Mouse (Mus musculus) intestine, embryonic 16.5 days (tissue): Measurements from ENCODE around the gene Foxf2. TPM values are rescaled to one million over a fixed set of nuclear protein-coding genes. Genes with fewer than 3 reads are reported as not detected.
A peak's percentile ranks its signal among the peaks of the same experiment; 100 is the strongest.

Experiments used
- ATAC-seq: fragments of 200-750 bp; cut with Nextera tagmentation; 2 replicates; pipeline ENCODE4 v1.8.0; 2017; ENCODE audit warnings: moderate TSS enrichment, moderate library complexity
- H3K27ac ChIP-seq: fragments of 300-500 bp; sonication (generic); 2 replicates; pipeline ENCODE4 v1.5.1; 2014; ENCODE audit warnings: mild to moderate bottlenecking, low read length
- H3K27me3 ChIP-seq: fragments of 300-500 bp; sonication (generic); replicated peaks from 2 replicates; pipeline ENCODE4 v1.6.1; 2014; ENCODE audit warnings: low read length, control low read depth, mixed read lengths; ENCODE audit not compliant: control insufficient read depth, insufficient read depth
- H3K36me3 ChIP-seq: fragments of 300-500 bp; sonication (generic); 2 replicates; pipeline ENCODE4 v1.6.1; 2014; ENCODE audit warnings: low read length, control low read depth; ENCODE audit not compliant: control insufficient read depth, insufficient read depth
- H3K4me1 ChIP-seq: fragments of 300-500 bp; sonication (generic); 2 replicates; pipeline ENCODE4 v1.6.1; 2014; ENCODE audit warnings: low read length, control low read depth, mixed read lengths; ENCODE audit not compliant: control insufficient read depth, insufficient read depth
- H3K4me2 ChIP-seq: fragments of 300-500 bp; sonication (generic); 2 replicates; pipeline ENCODE4 v1.6.1; 2014; ENCODE audit warnings: low read depth, low read length, control low read depth
- H3K4me3 ChIP-seq: fragments of 300-500 bp; sonication (generic); 2 replicates; pipeline ENCODE4 v1.5.1; 2014; ENCODE audit warnings: mild to moderate bottlenecking, low read length
- H3K9ac ChIP-seq: fragments of 300-500 bp; sonication (generic); 2 replicates; pipeline ENCODE4 v1.6.1; 2014; ENCODE audit warnings: low read depth, low read length
- H3K9me3 ChIP-seq: fragments of 300-500 bp; sonication (generic); 2 replicates; pipeline ENCODE4 v1.6.1; 2016; ENCODE audit warnings: low read length, control low read depth; ENCODE audit not compliant: control insufficient read depth
- WGBS: fragments of 180-500 bp; shearing (Covaris S2); extraction: QIAGEN DNeasy Blood & Tissue Kit; methylation state at CpG from one replicate; pipeline ENCODE4 v1.1.7; 2014; 5-methylcytosine and 5-hydroxymethylcytosine counted together
- polyA plus RNA-seq: library from polyadenylated mRNA; unstranded; fragments of >200 nt; fragmentation: Nextera tagmentation; extraction: Ambion mirVana; gene quantifications from 2 replicates; pipeline ENCODE4 v1.2.1, GENCODE M21; 2015

The Foxf2 gene
- polyA plus RNA-seq, 1 experiment from 2014 or later: 13.7 TPM

DNA sequence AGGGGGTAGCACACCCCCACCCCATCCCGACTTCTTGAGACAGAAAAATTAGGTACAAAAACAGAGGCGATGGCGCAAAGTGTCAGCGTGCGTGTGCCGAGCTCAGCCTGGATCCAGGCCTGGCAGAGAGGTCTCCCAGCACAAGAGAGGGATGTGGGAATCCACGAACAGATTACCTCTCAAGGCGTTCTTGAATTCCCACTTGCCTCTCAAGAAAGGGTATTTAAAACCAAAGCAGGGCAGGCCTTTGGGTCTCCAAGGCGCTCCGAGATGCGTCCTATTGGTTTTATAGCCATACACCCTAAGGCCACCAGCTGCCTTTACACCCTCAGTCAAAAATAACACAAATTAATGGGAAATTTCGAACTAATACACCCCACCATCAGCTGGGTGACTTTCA lies 4.4 kb downstream of the Foxf2 start:
- peaks cover 56% of the 10 kb centered on the region for H3K27me3 ChIP-seq
- no peak for ATAC-seq
- no peak overlapping the region; the same call in 1 of the 2 replicates for H3K27ac ChIP-seq
- peak overlapping the region; percentile 82 for H3K9ac ChIP-seq
- no peaks in the 10 kb centered on the region for H3K9me3 ChIP-seq
- no peaks in the 10 kb centered on the region for H3K36me3 ChIP-seq
- WGBS: 18% methylated on average over 12 of the region's 12 CpGs
- H3K4me3 ChIP-seq: peak overlapping the region; percentile 67
- H3K4me1 ChIP-seq: peaks cover 18% of the 10 kb centered on the region
- H3K4me2 ChIP-seq: peak overlapping the region; percentile 83

DNA sequence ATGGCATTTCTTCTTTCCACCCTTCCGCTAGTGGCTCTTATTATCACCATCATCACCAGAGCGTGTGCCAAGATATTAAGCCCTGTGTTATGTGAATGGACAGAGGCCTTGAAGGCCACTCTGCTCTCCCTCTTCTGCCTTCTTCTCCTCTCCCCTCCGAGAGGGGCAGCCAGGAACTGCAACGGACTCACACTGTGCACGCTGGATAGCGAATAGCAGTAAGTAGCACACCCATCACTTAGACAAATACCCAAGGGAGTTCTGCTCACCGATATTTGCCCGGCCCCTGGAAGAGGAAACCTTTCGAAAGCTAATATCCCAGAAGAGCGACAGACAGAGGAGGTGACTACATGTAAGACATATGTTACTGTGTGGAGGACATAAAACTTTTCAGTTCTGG lies 4.9 kb downstream of the Foxf2 start:
- Histone ChIP-seq H3K27ac (peak overlapping the region; percentile 15; the same call in 1 of the 2 replicates), H3K9ac (peak overlapping the region; percentile 82), H3K9me3 (no peaks in the 10 kb centered on the region), H3K4me3 (peak overlapping the region; percentile 67), H3K4me1 (peaks cover 15% of the 10 kb centered on the region), H3K36me3 (no peaks in the 10 kb centered on the region), H3K4me2 (peak overlapping the region; percentile 83), H3K27me3 (peaks cover 51% of the 10 kb centered on the region)
- ATAC-seq: no peak
- 13% methylated on average over 10 of the region's 10 CpGs for WGBS

DNA sequence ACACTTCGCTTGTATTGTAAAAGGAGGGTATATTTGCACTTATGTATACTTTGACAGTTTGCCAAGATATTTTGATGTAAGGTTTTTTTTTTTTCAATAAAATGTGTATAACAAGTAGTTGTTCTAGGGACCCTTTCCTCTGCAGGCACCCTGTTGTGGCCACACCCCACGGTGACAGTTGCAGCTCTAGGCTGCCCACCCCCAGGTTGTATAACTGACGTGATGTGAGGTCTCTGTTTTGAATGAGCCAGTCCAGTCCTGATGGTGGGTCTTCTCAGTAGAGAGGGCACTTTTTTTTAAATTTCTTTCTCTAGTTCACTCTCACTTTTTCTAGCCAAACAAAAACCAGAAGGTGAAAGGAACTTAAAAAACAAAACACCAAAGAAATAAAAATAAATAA lies 5.7 kb downstream of the Foxf2 start:
- Histone ChIP-seq H3K4me3 (peak overlapping the region; percentile 9; the same call in 1 of the 2 replicates), H3K27me3 (peaks cover 44% of the 10 kb centered on the region), H3K27ac (no peak overlapping the region)

DNA sequence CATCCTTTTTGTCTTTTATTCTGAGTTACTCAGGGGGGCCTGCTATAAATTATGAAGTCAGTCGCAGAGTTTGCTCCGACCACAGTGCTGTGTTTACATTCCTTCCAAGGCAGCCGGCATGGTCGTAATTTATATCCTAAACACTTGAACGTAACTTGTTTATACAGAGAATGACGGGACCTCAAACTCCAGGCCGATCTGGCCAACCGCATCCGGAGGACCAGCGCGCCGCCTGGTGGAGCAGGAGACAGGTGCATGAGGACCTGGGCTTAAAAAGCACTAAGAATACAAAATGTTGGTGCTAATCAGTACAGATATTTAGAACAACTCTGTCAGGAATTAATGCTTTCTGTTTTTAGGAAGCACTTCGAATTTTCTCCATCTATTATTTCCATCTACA lies 6.8 kb downstream of the Foxf2 start:
- no peak overlapping the region for H3K4me3 ChIP-seq
- peak; percentile 71 for ATAC-seq
- H3K4me2 ChIP-seq: no peak overlapping the region
- H3K27me3 ChIP-seq: peaks cover 32% of the 10 kb centered on the region
- no peaks in the 10 kb centered on the region for H3K9me3 ChIP-seq
- H3K4me1 ChIP-seq: 0 out of 2 replicates have a peak, but pooled peaks cover 7% of the 10 kb centered on the region
- under 1% methylated on average over 13 of the region's 13 CpGs for WGBS
- no peaks in the 10 kb centered on the region for H3K36me3 ChIP-seq
- no peak overlapping the region for H3K27ac ChIP-seq
- H3K9ac ChIP-seq: no peak overlapping the region

More for the DNA sequence above, 5.7 kb downstream of the Foxf2 start:
- Histone ChIP-seq H3K9ac (no peak overlapping the region), H3K9me3 (no peaks in the 10 kb centered on the region), H3K4me1 (peaks cover 11% of the 10 kb centered on the region), H3K36me3 (no peaks in the 10 kb centered on the region), H3K4me2 (peak overlapping the region; percentile 20; the same call in 1 of the 2 replicates)
- ATAC-seq: no peak
- 23% methylated on average over 3 of the region's 3 CpGs for WGBS

DNA sequence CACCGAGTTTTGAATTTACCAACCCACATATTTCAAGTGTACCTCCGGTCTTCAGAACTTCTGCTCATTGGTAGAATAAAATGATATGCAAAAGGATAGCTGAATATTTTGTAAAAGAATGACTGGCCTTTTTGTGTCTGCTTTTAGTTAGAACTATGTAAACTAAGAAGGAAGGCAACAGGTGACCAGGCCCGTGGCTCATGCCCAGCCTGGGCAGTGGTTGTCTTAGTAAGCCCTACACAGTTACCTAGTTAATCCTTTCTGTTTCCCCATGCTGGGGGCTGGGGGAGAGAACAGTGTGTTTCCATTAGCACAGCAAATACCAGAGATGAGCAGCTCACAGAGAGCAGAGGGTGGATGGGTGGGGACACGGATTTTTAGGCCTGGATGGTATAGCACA lies 7.6 kb downstream of the Foxf2 start:
- Histone ChIP-seq H3K4me3 (no peak overlapping the region), H3K9ac (no peak overlapping the region), H3K9me3 (no peaks in the 10 kb centered on the region), H3K4me1 (0 out of 2 replicates have a peak, but pooled peaks cover 7% of the 10 kb centered on the region), H3K27ac (no peak overlapping the region), H3K36me3 (no peaks in the 10 kb centered on the region), H3K4me2 (no peak overlapping the region), H3K27me3 (peaks cover 24% of the 10 kb centered on the region)
- 62% methylated on average over 4 of the region's 4 CpGs for WGBS
- no peak for ATAC-seq

DNA sequence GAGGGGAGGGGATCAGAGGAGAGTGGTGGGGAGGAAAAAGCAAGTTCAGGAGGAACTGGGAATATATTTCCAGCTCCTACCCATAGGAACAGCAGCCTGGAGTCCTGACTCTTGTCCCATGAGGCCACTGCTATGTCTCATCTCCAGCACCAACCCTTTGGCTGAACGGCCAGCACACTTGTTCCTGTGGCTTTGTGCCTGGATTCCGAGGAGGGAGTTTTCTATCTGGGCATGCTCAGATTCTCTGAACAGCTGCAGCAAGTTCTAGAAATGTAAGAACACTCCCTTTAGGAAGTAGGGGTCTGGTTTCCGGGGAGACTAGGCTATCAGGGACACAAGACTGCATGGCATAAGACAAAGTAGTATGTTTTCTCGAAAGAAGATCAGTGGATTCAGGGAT lies 9.9 kb downstream of the Foxf2 start:
- H3K4me3 ChIP-seq: no peak overlapping the region
- H3K9ac ChIP-seq: no peak overlapping the region
- no peak overlapping the region for H3K4me2 ChIP-seq
- H3K4me1 ChIP-seq: no peaks in the 10 kb centered on the region
- no peak for ATAC-seq
- no peak overlapping the region for H3K27ac ChIP-seq
- no peaks in the 10 kb centered on the region for H3K9me3 ChIP-seq
- WGBS: 66% methylated on average over 4 of the region's 4 CpGs
- no peaks in the 10 kb centered on the region for H3K36me3 ChIP-seq
- H3K27me3 ChIP-seq: peaks cover 2% of the 10 kb centered on the region; the same call in 1 of the 2 replicates

DNA sequence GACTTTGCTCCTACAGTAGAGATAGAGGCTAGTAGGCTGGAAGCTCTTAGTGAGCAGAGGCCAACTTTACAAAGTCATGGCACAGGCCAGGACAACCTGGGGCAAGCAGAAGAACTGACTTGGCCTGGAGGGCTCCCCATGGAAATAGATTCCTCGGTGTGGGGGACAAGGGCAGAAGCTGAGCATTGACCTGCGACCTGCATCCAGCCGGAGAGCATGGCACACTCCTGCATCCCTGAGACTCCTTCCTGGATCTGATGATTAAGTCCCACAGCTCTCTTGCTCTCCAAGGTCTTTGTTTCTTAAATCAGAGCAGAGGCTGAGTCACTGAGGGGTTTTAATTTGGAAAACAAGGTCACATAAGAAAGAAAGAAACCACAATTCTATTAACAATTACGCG lies 15.9 kb downstream of the Foxf2 start:
- H3K36me3 ChIP-seq: no peaks in the 10 kb centered on the region
- no peaks in the 10 kb centered on the region for H3K4me1 ChIP-seq
- no peaks in the 10 kb centered on the region for H3K27me3 ChIP-seq
- no peaks in the 10 kb centered on the region for H3K9me3 ChIP-seq
- 83% methylated on average over 5 of the region's 5 CpGs for WGBS
- no peak for ATAC-seq
- no peak overlapping the region for H3K4me3 ChIP-seq
- no peak overlapping the region for H3K4me2 ChIP-seq
- H3K27ac ChIP-seq: no peak overlapping the region
- H3K9ac ChIP-seq: no peak overlapping the region

DNA sequence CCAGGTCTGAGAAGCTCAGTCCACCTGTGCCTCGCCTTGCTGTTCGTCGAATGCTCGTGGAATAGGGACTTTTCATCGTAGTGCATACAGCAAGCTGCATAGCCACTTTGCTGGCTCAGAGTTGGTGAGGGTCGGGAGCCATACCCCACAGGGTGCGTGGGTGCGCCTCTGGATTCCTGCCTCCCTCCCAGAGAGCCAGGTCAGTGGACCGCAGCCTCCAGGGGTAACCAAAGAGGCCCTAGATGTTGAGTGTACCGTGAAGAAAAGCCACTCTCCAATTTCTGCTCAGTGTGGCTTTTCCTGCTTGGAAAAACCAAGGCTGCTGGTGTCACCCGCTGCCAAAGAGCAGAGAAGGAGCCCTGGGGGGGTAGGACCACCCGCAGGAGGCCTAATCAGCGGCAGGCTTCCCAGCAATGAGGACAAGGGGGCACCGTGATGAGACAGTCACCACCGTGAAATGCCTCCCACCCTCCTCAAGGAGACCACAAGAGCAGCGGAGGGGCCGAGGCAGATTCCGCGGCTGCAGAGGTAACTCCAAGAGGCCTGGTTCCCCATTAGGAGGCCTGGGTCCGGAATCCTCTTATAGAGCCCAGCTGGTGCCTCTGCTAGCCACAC lies 26.6 kb downstream of the Foxf2 start:
- no peak overlapping the region for H3K4me3 ChIP-seq
- ATAC-seq: no peak

DNA sequence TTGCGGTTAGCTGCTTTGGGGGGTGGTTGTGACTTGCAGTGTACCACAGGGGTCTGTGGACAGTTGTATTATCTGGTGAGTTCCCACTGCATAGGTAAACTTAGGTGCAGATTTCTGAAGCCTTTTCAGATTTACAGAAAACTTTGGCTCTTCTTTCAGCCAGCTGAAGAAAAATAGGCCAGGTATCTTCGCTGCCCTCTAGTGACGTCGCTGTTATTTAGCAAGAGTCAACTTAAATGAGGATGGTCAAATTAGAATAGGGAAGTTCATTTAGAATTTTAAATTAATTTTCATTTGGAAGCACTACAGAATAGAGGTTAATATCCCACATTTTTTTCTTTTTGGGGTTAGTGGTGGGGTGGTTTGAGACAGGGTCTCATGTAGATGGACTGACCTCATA lies 30.6 kb downstream of the Foxf2 start:
- no peak overlapping the region for H3K27ac ChIP-seq
- no peaks in the 10 kb centered on the region for H3K27me3 ChIP-seq
- no peaks in the 10 kb centered on the region for H3K36me3 ChIP-seq
- no peak for ATAC-seq
- H3K4me1 ChIP-seq: no peaks in the 10 kb centered on the region
- H3K4me2 ChIP-seq: no peak overlapping the region
- H3K9me3 ChIP-seq: no peaks in the 10 kb centered on the region
- H3K4me3 ChIP-seq: no peak overlapping the region
- H3K9ac ChIP-seq: no peak overlapping the region
- 65% methylated on average over 4 of the region's 4 CpGs for WGBS

More for the DNA sequence above, 26.6 kb downstream of the Foxf2 start:
- no peaks in the 10 kb centered on the region for H3K4me1 ChIP-seq
- no peaks in the 10 kb centered on the region for H3K36me3 ChIP-seq
- H3K9ac ChIP-seq: no peak overlapping the region
- no peak overlapping the region for H3K27ac ChIP-seq
- no peaks in the 10 kb centered on the region for H3K27me3 ChIP-seq
- no peaks in the 10 kb centered on the region for H3K9me3 ChIP-seq
- no peak overlapping the region for H3K4me2 ChIP-seq
- 84% methylated on average over 20 of the region's 20 CpGs for WGBS

DNA sequence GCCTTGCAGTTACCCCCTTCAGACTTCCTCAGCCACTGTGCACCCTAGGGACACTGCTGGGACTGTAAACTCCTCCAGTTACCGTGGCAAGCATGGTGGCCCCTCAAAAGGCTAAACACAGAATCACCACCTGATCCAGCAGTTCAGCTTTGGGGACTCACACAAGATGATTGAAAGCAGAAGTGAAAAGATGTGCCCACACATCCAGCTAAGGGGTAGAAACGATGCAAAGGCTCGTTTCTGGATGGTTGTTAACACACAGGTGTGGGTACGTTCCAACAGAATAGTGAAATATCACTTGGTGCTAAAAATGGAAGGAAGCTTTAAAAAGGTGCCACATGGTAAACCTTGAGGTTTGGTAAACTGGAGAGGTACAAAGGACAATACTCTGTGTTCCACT lies 32.6 kb downstream of the Foxf2 start:
- Histone ChIP-seq H3K4me1 (no peaks in the 10 kb centered on the region), H3K9ac (no peak overlapping the region), H3K36me3 (no peaks in the 10 kb centered on the region), H3K4me3 (no peak overlapping the region), H3K27ac (no peak overlapping the region), H3K27me3 (no peaks in the 10 kb centered on the region), H3K4me2 (no peak overlapping the region), H3K9me3 (no peaks in the 10 kb centered on the region)
- ATAC-seq: no peak
- WGBS: 86% methylated on average over 4 of the region's 4 CpGs
